Mouse (Mus musculus) heart, adult 2 months (tissue): ENCODE data around the gene Rab31. TPM values are rescaled to one million over a fixed set of nuclear protein-coding genes. Genes with fewer than 3 reads are reported as not detected.
A peak's percentile ranks its signal among the peaks of the same experiment; 100 is the strongest.

ENCODE experiments used
- DNase-seq, 2 experiments: peaks; one replicate each; pipeline ENCODE4 v3.0.0; 2021
- H3K27ac ChIP-seq: fragments of 200-600 bp; 2 replicates; pipeline ENCODE4 v1.8.1; 2022
- H3K27me3 ChIP-seq: fragments of 200-500 bp; 2 replicates; pipeline ENCODE4 v1.6.1; 2012; ENCODE audit warnings: mild to moderate bottlenecking, low read length, inconsistent platforms, mixed read lengths; ENCODE audit not compliant: control insufficient read depth, insufficient read depth
- H3K36me3 ChIP-seq: fragments of 200-500 bp; 2 replicates; pipeline ENCODE4 v1.6.1; 2012; ENCODE audit warnings: low read length, inconsistent platforms; ENCODE audit not compliant: control insufficient read depth, insufficient read depth
- H3K4me1 ChIP-seq: fragments of 200-500 bp; 2 replicates; pipeline ENCODE4 v1.6.1; 2011; ENCODE audit warnings: low read length; ENCODE audit not compliant: control insufficient read depth, insufficient read depth
- H3K4me3 ChIP-seq: fragments of 200-600 bp; 2 replicates; pipeline ENCODE4 v1.8.1; 2022
- H3K79me2 ChIP-seq: fragments of 200-500 bp; replicated peaks from 2 replicates; pipeline ENCODE4 v1.6.1; 2012; ENCODE audit warnings: mild to moderate bottlenecking, inconsistent platforms, low read length, moderate library complexity, mixed read lengths; ENCODE audit not compliant: control insufficient read depth, insufficient read depth
- H3K9ac ChIP-seq: fragments of 200-500 bp; 2 replicates; pipeline ENCODE4 v1.6.1; 2012; ENCODE audit warnings: low read depth, mild to moderate bottlenecking, control low read depth, inconsistent platforms, low read length, mixed read lengths
- CTCF ChIP-seq: fragments of 200-600 bp; IDR thresholded peaks from 2 replicates; pipeline ENCODE4 v1.8.1; 2022; ENCODE audit warnings: antibody characterized with exemption, mild to moderate bottlenecking, moderate library complexity
- EP300 ChIP-seq: fragments of 200-500 bp; IDR thresholded peaks from 2 replicates; pipeline ENCODE4 v1.6.1; 2011; ENCODE audit warnings: low read depth, low read length, control low read depth; ENCODE audit not compliant: insufficient read depth
- POLR2A ChIP-seq: fragments of 200-500 bp; IDR thresholded peaks from 2 replicates; pipeline ENCODE4 v1.6.1; 2011; ENCODE audit warnings: mild to moderate bottlenecking, low read depth, low read length, control low read depth; ENCODE audit not compliant: insufficient read depth
- WGBS: fragments of 180-500 bp; shearing (Covaris S2); methylation state at CpG from one replicate; pipeline ENCODE4 v1.1.7; 2018; 5-methylcytosine and 5-hydroxymethylcytosine counted together
- intact Hi-C: fragments of 180-260 bp; cut with DNase I; formaldehyde crosslinking; loops from one replicate; pipeline ENCODE4 v1.15.1; 2025
- polyA plus RNA-seq: library from polyadenylated mRNA; depleted of rRNA; stranded (reverse); fragments of >200 nt; gene quantifications from 2 replicates; pipeline ENCODE4 v1.2.3, GENCODE M21; 2012
- total RNA-seq, 2 experiments: library from RNA; stranded (reverse); gene quantifications; 2 replicates each; pipeline ENCODE4 v1.2.3; 2021

Gene Rab31
- total and polyA plus RNA-seq, 3 experiments, result 12.5 to 16.5 (median 13.0) TPM

DNA sequence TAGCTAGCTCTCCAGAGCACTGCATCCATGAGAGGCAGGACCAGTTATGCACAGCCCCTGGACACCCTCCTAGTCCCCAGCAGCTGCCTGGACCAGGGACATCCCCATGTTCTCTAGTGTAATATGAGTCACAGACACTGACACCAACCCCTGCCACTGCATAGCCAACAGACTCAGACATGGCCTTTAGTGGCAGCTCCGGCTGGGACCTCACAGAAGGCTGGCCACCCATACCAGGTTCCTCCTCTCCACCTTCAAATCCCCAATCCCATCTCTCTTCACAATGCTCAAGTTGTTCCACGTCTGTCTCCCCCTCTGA, 123.4 kb downstream of the Rab31 start:
- intact Hi-C loops, result no loop called here
- H3K9ac ChIP-seq, result no peak overlapping the region
- TF ChIP-seq POLR2A (no peak), EP300 (no peak), CTCF (no peak)
- DNase-seq, result no peak
- no peaks in the 10 kb centered on the region for H3K36me3 ChIP-seq
- no peaks in the 10 kb centered on the region for H3K79me2 ChIP-seq
- H3K4me3 ChIP-seq, result no peak overlapping the region
- H3K4me1 ChIP-seq, result no peaks in the 10 kb centered on the region; the same call in 1 of the 2 replicates
- WGBS, result 90% methylated on average over 2 of the region's 2 CpGs
- H3K27ac ChIP-seq, result no peak overlapping the region
- H3K27me3 ChIP-seq, result no peaks in the 10 kb centered on the region

DNA sequence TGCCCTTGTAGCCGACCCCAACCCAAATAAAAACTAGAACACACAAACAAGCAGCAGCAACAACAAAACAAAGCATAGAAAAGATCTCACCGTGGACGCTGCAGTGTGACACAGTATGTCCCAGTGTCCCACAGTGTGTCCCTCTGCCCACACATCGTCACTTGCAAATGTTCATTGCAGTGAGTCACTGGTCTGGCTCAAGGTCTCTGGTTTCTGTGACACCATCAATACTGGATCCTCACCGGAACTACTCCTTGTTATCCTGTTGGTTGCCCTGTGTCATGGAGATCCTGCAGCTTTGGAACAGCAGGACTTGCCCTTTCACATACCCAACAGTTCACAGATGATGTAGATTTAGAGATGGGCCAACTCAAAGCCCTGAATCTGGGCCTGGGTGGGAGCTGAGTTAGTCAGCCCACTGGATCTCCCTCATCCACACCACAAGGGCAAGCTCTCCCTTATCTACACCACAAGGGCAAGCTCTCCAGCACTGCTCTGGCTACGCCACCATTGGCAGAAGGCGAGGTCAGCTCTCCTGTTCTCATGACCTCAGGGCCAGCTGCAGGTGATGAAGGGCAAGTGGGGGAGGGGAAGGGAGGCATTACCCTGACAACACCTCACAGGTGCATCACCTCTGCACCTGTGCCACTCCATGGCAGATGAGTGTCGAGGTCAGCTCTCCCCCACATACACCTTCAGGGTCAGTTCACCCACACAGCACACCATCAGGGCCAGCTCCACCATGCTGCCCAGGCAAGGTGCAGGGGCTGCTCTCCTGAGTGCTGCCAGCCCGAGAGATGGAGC, 124.0 kb downstream of the Rab31 start:
- H3K9ac ChIP-seq, result no peak overlapping the region
- 84% methylated on average over 9 of the region's 9 CpGs for WGBS
- DNase-seq, result no peak
- no peak for TF ChIP-seq EP300
- TF ChIP-seq CTCF, result no peak
- no peak for TF ChIP-seq POLR2A
- intact Hi-C loops, result no loop called here
- no peaks in the 10 kb centered on the region for H3K27me3 ChIP-seq
- no peaks in the 10 kb centered on the region for H3K36me3 ChIP-seq
- H3K79me2 ChIP-seq, result no peaks in the 10 kb centered on the region
- H3K4me3 ChIP-seq, result no peak overlapping the region
- no peak overlapping the region for H3K27ac ChIP-seq
- no peaks in the 10 kb centered on the region; the same call in none of the 2 replicates for H3K4me1 ChIP-seq

DNA sequence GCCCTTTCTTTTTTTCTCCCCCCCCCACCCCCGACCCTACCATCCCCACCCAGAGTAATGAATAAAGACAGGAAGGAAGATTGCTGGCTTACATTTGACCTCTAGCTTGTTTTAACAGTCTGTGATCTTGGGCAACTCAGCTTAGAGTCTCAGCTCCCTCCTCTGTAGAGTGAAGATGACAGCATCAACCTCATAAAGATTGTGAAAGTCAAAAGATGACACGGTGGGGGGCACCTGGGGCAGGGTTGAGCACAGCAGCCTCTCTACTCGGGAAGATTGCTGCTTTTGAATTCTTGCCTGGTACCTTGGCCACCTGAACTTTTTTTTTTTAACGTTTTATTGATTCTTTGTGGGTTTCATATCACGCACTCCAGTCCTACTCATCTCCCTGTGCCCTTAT, 124.6 kb downstream of the Rab31 start:
- no peak overlapping the region for H3K27ac ChIP-seq
- peaks cover 4% of the 10 kb centered on the region for H3K4me1 ChIP-seq
- no peaks in the 10 kb centered on the region for H3K27me3 ChIP-seq
- no peaks in the 10 kb centered on the region for H3K36me3 ChIP-seq
- WGBS, result 51% methylated on average over 5 of the region's 5 CpGs
- DNase-seq, result no peak
- H3K4me3 ChIP-seq, result no peak overlapping the region
- intact Hi-C loops, result no loop called here
- H3K79me2 ChIP-seq, result no peaks in the 10 kb centered on the region
- H3K9ac ChIP-seq, result no peak overlapping the region
- TF ChIP-seq CTCF, result no peak
- TF ChIP-seq EP300, result no peak
- TF ChIP-seq POLR2A, result no peak

DNA sequence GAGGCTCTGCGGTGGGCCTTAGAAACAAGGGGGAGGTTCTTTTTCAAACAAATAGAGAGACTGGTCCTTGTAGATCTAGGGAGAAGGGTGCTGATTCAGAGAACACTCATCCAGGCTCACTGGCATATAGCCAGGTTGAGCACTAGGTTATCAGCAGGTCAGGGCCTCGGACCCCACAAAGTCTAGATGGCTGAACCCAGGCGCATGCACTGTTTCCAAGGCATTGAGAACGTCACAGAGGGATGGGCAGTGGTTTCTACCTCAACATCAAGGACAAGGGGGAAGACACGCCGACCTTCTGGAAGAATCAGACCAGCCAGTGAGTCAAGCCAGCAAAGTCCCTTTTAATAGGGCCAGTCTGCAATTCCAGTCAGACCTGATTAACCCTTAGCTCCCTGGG, 125.3 kb downstream of the Rab31 start:
- intact Hi-C loops, result no loop called here
- 59% methylated on average over 6 of the region's 6 CpGs for WGBS

DNA sequence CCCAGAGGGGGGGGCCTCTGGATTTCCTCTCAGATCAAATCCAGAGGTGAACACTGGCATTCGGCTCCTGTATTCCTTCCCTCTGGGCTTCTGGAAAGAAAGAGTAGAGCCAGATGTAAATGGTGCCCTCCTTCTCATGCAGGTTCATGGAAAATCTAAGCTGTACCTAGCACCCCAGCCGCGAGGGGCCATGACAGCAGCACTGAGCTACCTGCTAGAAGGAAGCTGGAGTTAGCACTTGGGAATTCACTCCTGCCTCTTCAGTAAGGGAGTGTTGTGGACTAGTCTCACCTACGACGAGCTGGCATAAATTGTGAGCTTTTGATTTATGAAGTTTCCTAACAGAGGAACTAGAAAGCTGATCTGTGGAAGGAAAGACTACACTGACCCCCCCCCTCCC, 129.0 kb downstream of the Rab31 start:
- DNase-seq, result no peak
- H3K36me3 ChIP-seq, result no peaks in the 10 kb centered on the region
- H3K79me2 ChIP-seq, result no peaks in the 10 kb centered on the region
- 85% methylated on average over 5 of the region's 5 CpGs for WGBS
- peaks cover 4% of the 10 kb centered on the region for H3K4me1 ChIP-seq
- intact Hi-C loops, result no loop called here
- TF ChIP-seq EP300 (no peak), POLR2A (no peak), CTCF (no peak)
- peak overlapping the region; percentile 51 for H3K27ac ChIP-seq
- H3K27me3 ChIP-seq, result no peaks in the 10 kb centered on the region
- H3K9ac ChIP-seq, result no peak overlapping the region
- no peak overlapping the region for H3K4me3 ChIP-seq

More for the DNA sequence above, 125.3 kb downstream of the Rab31 start:
- TF ChIP-seq EP300 (no peak), CTCF (no peak), POLR2A (no peak)
- DNase-seq, result no peak
- Histone ChIP-seq H3K79me2 (no peaks in the 10 kb centered on the region), H3K9ac (no peak overlapping the region), H3K4me1 (peaks cover 4% of the 10 kb centered on the region), H3K27me3 (no peaks in the 10 kb centered on the region), H3K36me3 (no peaks in the 10 kb centered on the region), H3K27ac (no peak overlapping the region), H3K4me3 (no peak overlapping the region)

- peaks cover 4% of the 10 kb centered on the region for H3K4me1 ChIP-seq
- peak overlapping the region; percentile 51 for H3K27ac ChIP-seq
- no peaks in the 10 kb centered on the region for H3K36me3 ChIP-seq
- no peak overlapping the region for H3K4me3 ChIP-seq
- TF ChIP-seq EP300, result no peak
- WGBS, result 22% methylated on average over 10 of the region's 10 CpGs
- H3K27me3 ChIP-seq, result no peaks in the 10 kb centered on the region
- DNase-seq, result peak; percentile 33 to 44
- H3K79me2 ChIP-seq, result no peaks in the 10 kb centered on the region
- intact Hi-C loops, result no loop called here
- no peak overlapping the region for H3K9ac ChIP-seq
Observed at GRCm38 (mm10) chr17:65643051-65643521, 129.5 kb downstream of the Rab31 start.
